Mouse (Mus musculus): ENCODE results near the gene Abhd17c. TPM values are rescaled to one million over a fixed set of nuclear protein-coding genes. Genes with fewer than 3 reads are reported as not detected.

Abhd17c gene
- polyA plus RNA-seq, 1 experiment from 2014 or later, result 95.5 TPM

DNA sequence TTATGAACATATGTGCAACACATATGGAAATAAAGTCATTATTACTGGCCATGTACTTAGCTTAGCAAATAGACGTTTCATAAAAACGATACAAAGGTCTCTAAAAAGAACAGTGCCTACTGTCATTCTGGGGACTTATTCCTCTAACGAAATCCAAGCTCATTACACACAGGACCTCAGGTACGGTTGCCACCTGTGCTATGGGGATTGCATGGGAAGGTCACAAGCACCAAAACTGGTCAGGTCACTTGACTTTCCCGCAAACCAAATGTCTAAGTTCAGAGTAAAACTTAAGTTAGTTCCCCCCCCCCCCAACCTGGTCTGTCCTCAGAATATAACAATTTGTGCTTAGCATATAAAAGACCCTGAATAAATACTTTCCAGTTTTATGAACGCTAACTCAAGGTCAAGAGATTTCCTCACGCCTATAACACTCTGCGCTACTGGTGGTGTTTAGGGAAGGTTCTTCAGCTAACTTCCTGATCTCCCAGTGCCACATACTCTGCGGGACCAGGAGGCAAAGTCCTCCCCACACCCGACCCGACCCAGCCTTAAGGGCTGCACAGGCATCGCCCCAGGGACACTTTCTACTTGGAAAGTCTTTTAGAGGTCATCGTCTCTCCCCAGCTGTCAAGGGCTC lies 1.2 kb downstream of the Abhd17c start:
- Histone ChIP-seq H3K36me3 (no peaks in the 10 kb centered on the region; the same call in 1 of the 2 replicates), H3K9ac (peak overlapping the region; percentile 93), H3K4me3 (peak overlapping the region; percentile 90), H3K27ac (no peak overlapping the region), H3K27me3 (replicated peaks) (no peaks in the 10 kb centered on the region), H3K9me3 (no peaks in the 10 kb centered on the region), H3K4me1 (peaks cover 47% of the 10 kb centered on the region), H3K4me2 (replicated peaks) (peak overlapping the region; percentile 90)
- peak; percentile 0; the same call in 1 of the 2 replicates for ATAC-seq (ENCODE audit: low FRiP score, low read depth)
- WGBS, result 10% methylated on average over 13 of the region's 13 CpGs

- H3K4me2 ChIP-seq (replicated peaks), result peak overlapping the region; percentile 90
- peaks cover 47% of the 10 kb centered on the region for H3K4me1 ChIP-seq
- no peak overlapping the region for H3K27ac ChIP-seq
- no peaks in the 10 kb centered on the region for H3K27me3 ChIP-seq (replicated peaks)
- no peak overlapping the region for H3K9ac ChIP-seq
- WGBS, result 75% methylated on average over 4 of the region's 4 CpGs
- peak overlapping the region; percentile 90 for H3K4me3 ChIP-seq
- no peaks in the 10 kb centered on the region; the same call in 1 of the 2 replicates for H3K36me3 ChIP-seq
- no peaks in the 10 kb centered on the region for H3K9me3 ChIP-seq
- ATAC-seq (ENCODE audit: low FRiP score, low read depth), result no peak
These were observed 1.9 kb downstream of the Abhd17c start for GRCm38 (mm10) chr7:84149821-84150220.

DNA sequence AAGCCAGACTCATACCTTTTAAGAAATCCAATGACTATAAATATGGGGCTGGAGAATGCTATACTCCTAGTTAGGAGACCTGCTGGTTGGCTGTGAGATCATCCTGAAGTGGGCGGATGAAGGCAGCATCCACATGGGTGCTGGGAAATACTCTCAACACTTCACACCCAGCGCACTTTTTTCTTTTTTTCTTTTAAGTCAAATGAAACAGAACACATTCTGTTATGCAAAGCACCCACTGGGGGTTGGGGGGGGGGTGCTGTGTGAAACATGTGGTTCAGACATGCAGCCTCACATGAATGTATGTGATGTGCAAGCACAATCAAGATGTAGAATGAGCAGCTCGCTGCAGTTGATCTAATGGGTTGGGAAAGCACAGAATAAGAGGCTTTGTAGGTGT lies 2.8 kb downstream of the Abhd17c start:
- H3K4me3 ChIP-seq, result no peak overlapping the region
- H3K27me3 ChIP-seq (replicated peaks), result no peaks in the 10 kb centered on the region
- no peak overlapping the region for H3K27ac ChIP-seq
- peaks cover 47% of the 10 kb centered on the region for H3K4me1 ChIP-seq
- no peak overlapping the region; the same call in 1 of the 2 replicates for H3K9ac ChIP-seq
- H3K9me3 ChIP-seq, result no peaks in the 10 kb centered on the region
- no peaks in the 10 kb centered on the region; the same call in 1 of the 2 replicates for H3K36me3 ChIP-seq
- ATAC-seq (ENCODE audit: low FRiP score, low read depth), result no peak
- H3K4me2 ChIP-seq (replicated peaks), result peak overlapping the region; percentile 90
- WGBS, result 88% methylated on average over 3 of the region's 3 CpGs

- Histone ChIP-seq H3K9me3 (no peaks in the 10 kb centered on the region), H3K4me1 (peaks cover 53% of the 10 kb centered on the region), H3K4me2 (replicated peaks) (no peak overlapping the region), H3K4me3 (no peak overlapping the region), H3K27me3 (replicated peaks) (no peaks in the 10 kb centered on the region), H3K36me3 (no peaks in the 10 kb centered on the region; the same call in 1 of the 2 replicates), H3K27ac (no peak overlapping the region), H3K9ac (no peak overlapping the region)
- ATAC-seq (ENCODE audit: low FRiP score, low read depth), result no peak
- 95% methylated on average over 1 of the region's 1 CpGs for WGBS
These were observed 3.9 kb downstream of the Abhd17c start for GRCm38 (mm10) chr7:84147746-84148145.

DNA sequence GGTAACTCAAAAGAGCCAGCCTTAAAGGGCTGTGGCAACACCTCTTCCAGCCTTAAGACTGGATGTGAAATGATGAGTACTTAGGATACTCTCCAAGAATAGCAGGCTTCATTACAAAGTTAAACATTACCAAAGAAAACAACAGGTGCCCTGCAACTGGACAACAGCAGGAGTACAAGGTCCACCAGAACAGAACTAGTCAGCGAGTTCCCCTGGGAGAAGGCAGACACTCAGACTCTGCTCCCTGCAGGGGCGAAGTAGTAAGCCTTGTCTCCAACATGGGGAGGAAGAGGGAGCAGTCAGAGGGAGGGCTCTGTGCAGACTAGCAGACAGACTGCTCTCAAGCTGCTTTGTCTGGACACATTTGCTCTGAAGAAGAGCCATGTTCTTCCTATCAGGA lies 6.1 kb downstream of the Abhd17c start:
- peaks cover 49% of the 10 kb centered on the region for H3K4me1 ChIP-seq
- 52% methylated on average over 2 of the region's 2 CpGs for WGBS

GRCm38 (mm10) chr7:84142736-84143473 lies 8.8 kb downstream of the Abhd17c start:
- no peak overlapping the region for H3K9ac ChIP-seq
- no peak overlapping the region for H3K4me3 ChIP-seq
- no peaks in the 10 kb centered on the region for H3K36me3 ChIP-seq
- 69% methylated on average over 7 of the region's 7 CpGs for WGBS
- H3K4me1 ChIP-seq, result peaks cover 30% of the 10 kb centered on the region
- no peaks in the 10 kb centered on the region for H3K9me3 ChIP-seq
- no peaks in the 10 kb centered on the region for H3K27me3 ChIP-seq (replicated peaks)
- H3K27ac ChIP-seq, result no peak overlapping the region
- no peak overlapping the region for H3K4me2 ChIP-seq (replicated peaks)
- no peak for ATAC-seq (ENCODE audit: low FRiP score, low read depth)

More for the DNA sequence above, 6.1 kb downstream of the Abhd17c start:
- H3K4me2 ChIP-seq (replicated peaks), result no peak overlapping the region
- H3K27ac ChIP-seq, result no peak overlapping the region
- H3K4me3 ChIP-seq, result no peak overlapping the region
- ATAC-seq (ENCODE audit: low FRiP score, low read depth), result no peak
- no peaks in the 10 kb centered on the region for H3K9me3 ChIP-seq
- H3K36me3 ChIP-seq, result no peaks in the 10 kb centered on the region; the same call in 1 of the 2 replicates
- no peak overlapping the region for H3K9ac ChIP-seq
- no peaks in the 10 kb centered on the region for H3K27me3 ChIP-seq (replicated peaks)

DNA sequence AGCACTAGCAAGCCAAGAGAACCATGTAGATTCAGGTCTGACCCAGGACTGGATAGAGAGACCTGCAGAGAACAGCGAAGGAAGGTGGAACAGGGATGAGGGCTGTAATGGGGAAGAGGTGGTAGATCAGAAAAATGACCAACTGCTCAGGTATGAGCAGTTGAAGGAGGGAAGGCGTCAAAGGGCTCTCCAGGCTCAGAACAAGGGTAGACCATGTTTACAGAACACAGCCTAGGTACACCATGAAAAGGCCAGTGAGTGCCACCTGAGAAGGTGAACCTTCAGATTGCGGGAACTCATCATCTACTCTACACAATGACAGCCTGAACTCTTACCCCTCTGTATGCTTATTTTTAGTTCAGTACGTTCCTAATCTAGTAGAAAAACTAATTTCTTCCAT lies 9.5 kb downstream of the Abhd17c start:
- H3K4me1 ChIP-seq, result peaks cover 26% of the 10 kb centered on the region

DNA sequence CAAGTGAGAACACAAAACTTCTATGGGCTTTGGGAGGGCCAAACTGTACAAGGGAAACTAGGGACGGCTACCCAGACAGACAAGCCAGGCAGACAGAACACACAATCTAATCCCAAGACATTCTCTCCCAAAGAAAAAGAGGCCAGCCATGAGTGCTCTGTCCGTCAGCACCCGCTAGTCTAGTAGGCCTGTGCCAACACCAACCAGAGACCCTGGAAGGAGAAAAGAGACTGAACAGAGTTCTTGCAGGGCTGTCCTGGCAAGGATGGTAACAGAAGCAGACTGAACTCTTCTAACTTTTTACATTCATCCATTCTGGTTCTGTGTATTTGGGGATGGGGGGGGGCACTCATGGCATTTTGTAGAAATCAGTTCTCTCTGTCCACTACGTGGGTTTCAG lies 12.1 kb downstream of the Abhd17c start:
- Histone ChIP-seq H3K36me3 (no peaks in the 10 kb centered on the region), H3K4me1 (peaks cover 14% of the 10 kb centered on the region), H3K4me3 (no peak overlapping the region), H3K4me2 (replicated peaks) (no peak overlapping the region), H3K9ac (no peak overlapping the region), H3K27me3 (replicated peaks) (no peaks in the 10 kb centered on the region), H3K9me3 (no peaks in the 10 kb centered on the region), H3K27ac (no peak overlapping the region)
- ATAC-seq (ENCODE audit: low FRiP score, low read depth), result no peak
- 68% methylated on average over 4 of the region's 4 CpGs for WGBS

More for the DNA sequence above, 9.5 kb downstream of the Abhd17c start:
- no peak for ATAC-seq (ENCODE audit: low FRiP score, low read depth)
- no peak overlapping the region for H3K4me2 ChIP-seq (replicated peaks)
- no peak overlapping the region for H3K4me3 ChIP-seq
- no peaks in the 10 kb centered on the region for H3K9me3 ChIP-seq
- 96% methylated on average over 4 of the region's 4 CpGs for WGBS
- no peaks in the 10 kb centered on the region for H3K27me3 ChIP-seq (replicated peaks)
- H3K27ac ChIP-seq, result no peak overlapping the region
- no peak overlapping the region for H3K9ac ChIP-seq
- H3K36me3 ChIP-seq, result no peaks in the 10 kb centered on the region

DNA sequence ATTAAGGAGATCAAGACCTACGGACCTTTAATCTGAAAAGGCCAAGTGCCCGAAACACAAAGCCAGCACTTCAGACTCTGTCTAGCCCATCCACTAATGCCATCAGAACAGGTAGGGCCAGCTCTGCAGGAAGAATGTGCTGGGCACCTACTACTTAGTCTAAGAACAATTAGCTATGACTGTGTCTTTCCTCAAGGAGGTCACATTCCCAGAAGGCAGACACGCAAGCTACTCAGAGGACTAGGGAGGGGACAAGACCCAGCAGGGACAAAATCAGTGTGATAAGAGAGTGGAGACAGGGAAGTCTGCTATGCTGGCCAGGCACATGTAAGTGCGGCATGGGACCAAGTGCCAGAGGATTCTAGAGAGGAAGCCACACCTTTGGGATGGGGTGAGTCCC lies 13.0 kb downstream of the Abhd17c start:
- Histone ChIP-seq H3K36me3 (no peaks in the 10 kb centered on the region), H3K27me3 (replicated peaks) (no peaks in the 10 kb centered on the region), H3K4me2 (replicated peaks) (no peak overlapping the region), H3K4me3 (no peak overlapping the region), H3K4me1 (peaks cover 14% of the 10 kb centered on the region), H3K9me3 (no peaks in the 10 kb centered on the region), H3K9ac (no peak overlapping the region), H3K27ac (no peak overlapping the region)
- no peak for ATAC-seq (ENCODE audit: low FRiP score, low read depth)
- 87% methylated on average over 4 of the region's 4 CpGs for WGBS

DNA sequence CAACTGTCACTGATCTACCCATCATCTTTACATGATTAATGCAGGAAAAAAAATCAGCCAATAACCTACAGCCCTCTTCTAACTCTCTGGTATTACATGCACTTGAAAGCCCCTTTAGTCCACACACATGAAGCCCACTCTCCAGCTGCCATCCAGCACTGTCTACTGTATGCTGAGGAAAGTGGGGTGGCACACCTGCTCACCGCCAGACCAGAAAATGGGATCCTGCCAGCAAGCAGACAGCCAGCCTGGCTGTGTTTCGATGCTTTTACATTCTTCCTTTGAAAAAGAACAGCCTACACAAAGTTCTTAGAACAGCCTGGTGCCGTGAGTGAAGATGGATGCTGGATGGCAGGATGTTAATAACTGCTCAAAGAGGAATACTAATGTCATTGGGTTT lies 13.9 kb downstream of the Abhd17c start:
- Histone ChIP-seq H3K27me3 (replicated peaks) (no peaks in the 10 kb centered on the region), H3K4me2 (replicated peaks) (no peak overlapping the region)
- 72% methylated on average over 3 of the region's 3 CpGs for WGBS

DNA sequence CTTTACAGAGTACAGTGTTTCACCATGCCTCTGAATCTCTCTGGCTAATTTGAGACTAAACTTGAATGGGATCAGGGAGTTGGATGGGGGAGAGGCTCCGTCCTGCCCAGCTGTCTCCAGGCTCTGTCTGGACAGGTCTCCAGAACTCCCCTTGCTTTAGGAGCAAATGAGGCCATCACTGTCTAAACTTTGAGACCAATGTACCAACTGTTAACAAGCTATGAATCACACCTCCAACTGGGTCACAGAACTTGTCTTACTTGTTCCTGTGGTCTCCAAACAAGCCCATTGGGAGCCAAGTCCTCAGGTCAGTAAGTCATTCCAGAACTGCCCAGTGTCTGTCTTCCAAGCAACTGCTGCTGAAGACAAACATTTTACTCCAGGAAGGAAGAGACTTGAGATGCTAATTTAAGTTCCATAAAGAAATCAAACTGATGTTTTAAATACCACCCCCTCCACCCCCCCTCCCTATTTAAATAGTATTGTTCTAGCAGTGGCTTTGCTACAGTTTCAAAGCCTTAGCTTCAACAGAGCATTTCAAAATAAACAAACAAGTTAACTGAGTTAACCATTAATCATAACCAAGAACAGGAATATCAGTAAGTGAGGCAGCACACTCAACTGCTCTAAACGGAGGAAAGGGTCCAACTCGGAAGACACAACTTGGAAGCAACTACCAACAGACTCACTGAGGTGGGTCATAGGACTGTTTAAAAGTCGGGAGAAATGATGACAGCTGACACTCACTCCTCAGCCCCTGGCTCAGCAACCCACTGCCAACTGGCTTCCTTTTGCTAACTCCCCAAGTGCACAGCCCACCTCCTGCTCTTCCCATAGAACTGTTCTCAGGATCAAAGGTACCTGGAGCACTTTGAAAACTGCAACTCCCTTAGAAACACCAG lies 15.6 kb downstream of the Abhd17c start:
- no peaks in the 10 kb centered on the region for H3K9me3 ChIP-seq
- H3K36me3 ChIP-seq, result no peaks in the 10 kb centered on the region
- no peak overlapping the region for H3K4me3 ChIP-seq
- no peaks in the 10 kb centered on the region for H3K27me3 ChIP-seq (replicated peaks)
- no peak overlapping the region for H3K9ac ChIP-seq
- no peak for ATAC-seq (ENCODE audit: low FRiP score, low read depth)
- WGBS, result 71% methylated on average over 4 of the region's 4 CpGs
- peaks cover 7% of the 10 kb centered on the region for H3K4me1 ChIP-seq
- no peak overlapping the region for H3K27ac ChIP-seq
- H3K4me2 ChIP-seq (replicated peaks), result no peak overlapping the region

More for the DNA sequence above, 13.9 kb downstream of the Abhd17c start:
- ATAC-seq (ENCODE audit: low FRiP score, low read depth), result peak; percentile 33; the same call in 1 of the 2 replicates
- no peak overlapping the region for H3K27ac ChIP-seq
- H3K9ac ChIP-seq, result no peak overlapping the region
- H3K9me3 ChIP-seq, result no peaks in the 10 kb centered on the region
- H3K36me3 ChIP-seq, result no peaks in the 10 kb centered on the region
- H3K4me3 ChIP-seq, result no peak overlapping the region
- H3K4me1 ChIP-seq, result peaks cover 7% of the 10 kb centered on the region

DNA sequence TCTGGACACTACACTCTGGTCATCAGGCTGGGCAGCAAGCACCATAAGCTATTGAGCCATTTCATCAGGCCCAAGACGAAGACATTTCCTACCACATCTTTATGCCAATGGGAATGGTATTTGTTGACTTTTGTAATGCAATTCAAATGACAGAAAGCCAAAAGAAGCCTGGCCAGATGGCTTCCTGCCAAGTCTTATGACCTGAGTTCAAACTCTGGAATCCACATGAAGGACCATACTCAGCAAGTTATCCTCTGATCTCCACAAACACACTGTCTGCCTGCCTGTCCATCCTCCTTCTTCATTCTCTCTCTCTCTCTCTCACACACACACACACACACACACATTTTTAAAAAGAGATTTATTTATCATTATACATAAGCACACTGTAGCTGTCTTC lies 19.0 kb downstream of the Abhd17c start:
- H3K27me3 ChIP-seq (replicated peaks), result no peaks in the 10 kb centered on the region
- no peak overlapping the region for H3K4me3 ChIP-seq
- no peak overlapping the region for H3K27ac ChIP-seq
- H3K4me2 ChIP-seq (replicated peaks), result no peak overlapping the region
- no peak overlapping the region for H3K9ac ChIP-seq
- 0 out of 2 replicates have a peak, but pooled peaks cover 2% of the 10 kb centered on the region for H3K4me1 ChIP-seq
- ATAC-seq (ENCODE audit: low FRiP score, low read depth), result no peak
- WGBS, result 76% methylated on average over 1 of the region's 1 CpGs
- H3K9me3 ChIP-seq, result no peaks in the 10 kb centered on the region
- H3K36me3 ChIP-seq, result no peaks in the 10 kb centered on the region

Data from neural tube, embryonic 12.5 days (tissue).